Mouse (Mus musculus) bone marrow, adult 2 months (tissue): ENCODE data around the gene Plk1.

Experiments
- CTCF ChIP-seq: fragments of 200-500 bp; IDR thresholded peaks from 2 replicates; pipeline ENCODE4 v1.5.1; 2011; ENCODE audit warnings: low read length, control low read depth; ENCODE audit not compliant: control insufficient read depth, insufficient read depth
- POLR2A ChIP-seq: fragments of 200-500 bp; IDR thresholded peaks from 2 replicates; pipeline ENCODE4 v1.6.1; 2011; ENCODE audit warnings: low read depth, mild to moderate bottlenecking, control low read depth, low read length, borderline replicate concordance; ENCODE audit not compliant: control insufficient read depth

DNA sequence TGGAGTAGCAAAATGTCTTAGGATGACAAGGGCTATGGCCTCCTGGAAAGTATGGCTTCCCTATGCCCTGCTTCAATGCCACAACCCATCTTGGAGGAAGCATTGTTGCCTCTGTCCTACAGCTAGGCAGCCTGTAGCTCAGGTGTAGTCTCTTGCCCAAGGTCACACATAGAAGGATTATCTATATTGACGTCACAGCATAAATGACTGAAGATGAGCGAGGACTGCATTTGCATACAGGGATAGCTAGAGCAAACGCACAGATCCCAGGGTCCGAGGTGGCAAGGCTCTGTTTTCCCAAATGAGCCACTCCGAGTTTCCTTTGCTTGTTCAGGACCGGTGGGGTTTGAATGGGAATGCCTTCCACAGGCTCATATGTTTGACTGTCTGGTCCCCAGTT lies 11.5 kb downstream of the Plk1 start:
- TF ChIP-seq POLR2A = no peak
- no peak for TF ChIP-seq CTCF
